Mouse (Mus musculus): ENCODE data around the gene Mavs.

DNA sequence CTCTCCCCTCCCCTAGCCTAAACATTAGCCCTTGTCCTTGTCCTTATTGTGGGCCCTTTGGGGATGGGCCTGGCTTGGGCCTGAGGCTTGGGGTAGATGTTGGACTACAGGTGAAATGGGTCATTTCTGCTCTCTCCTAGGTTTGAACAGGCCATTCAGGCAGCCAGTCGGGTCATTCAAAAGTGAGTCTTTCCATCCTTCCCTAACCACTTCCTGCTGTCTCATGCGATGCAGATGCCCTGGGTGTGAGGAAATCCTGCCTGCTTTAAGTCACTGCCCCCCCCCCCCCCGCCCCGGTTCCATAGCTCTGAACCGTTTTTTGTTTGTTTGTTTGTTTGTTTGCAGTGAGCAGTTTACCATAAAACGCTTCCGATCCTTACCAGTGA lies 42.9 kb upstream of the Mavs start:
- TF ChIP-seq POLR2A (IDR thresholded peaks at IDR 0.05; ENCODE audit: low read depth, low read length), result no peak
- no peak for TF ChIP-seq CTCF (IDR thresholded peaks at IDR 0.05; ENCODE audit: extremely low read depth, insufficient read length, insufficient replicate concordance, low read depth, low read length)
